Mouse (Mus musculus) adrenal gland, adult (tissue): ENCODE measurements around the gene Epha8.

Experiments used
- DNase-seq, 2 experiments: peaks; one replicate each; pipeline ENCODE4 v3.0.0; 2022 to 2023; ENCODE audit warnings: low spot score in 1 of 2; ENCODE audit not compliant: inconsistent age in 2 of 2

Gene Epha8

GRCm38 (mm10) chr4:136907809-136908208 lies 48.8 kb downstream of the Epha8 start:
- DNase-seq, result no peak

DNA sequence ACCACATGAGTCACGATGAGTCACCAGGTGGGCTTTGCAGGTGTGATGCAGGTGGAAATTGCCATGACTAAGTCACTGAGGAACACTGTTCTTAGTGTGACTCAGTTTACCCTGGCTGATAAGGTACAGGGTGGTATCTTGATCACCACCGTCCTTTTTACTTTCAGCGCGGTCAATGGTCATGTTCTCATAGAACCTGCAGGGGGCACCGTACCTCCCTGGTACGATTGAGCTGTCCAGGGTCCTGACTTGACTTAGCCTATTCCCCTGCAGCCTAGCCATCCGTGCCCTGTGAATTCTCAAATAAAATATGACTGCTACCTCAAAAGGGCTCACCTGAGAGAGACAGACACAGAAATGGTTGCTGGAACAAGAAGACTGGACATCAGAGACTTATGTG lies 49.6 kb downstream of the Epha8 start:
- DNase-seq, result peak; percentile 41 to 83

DNA sequence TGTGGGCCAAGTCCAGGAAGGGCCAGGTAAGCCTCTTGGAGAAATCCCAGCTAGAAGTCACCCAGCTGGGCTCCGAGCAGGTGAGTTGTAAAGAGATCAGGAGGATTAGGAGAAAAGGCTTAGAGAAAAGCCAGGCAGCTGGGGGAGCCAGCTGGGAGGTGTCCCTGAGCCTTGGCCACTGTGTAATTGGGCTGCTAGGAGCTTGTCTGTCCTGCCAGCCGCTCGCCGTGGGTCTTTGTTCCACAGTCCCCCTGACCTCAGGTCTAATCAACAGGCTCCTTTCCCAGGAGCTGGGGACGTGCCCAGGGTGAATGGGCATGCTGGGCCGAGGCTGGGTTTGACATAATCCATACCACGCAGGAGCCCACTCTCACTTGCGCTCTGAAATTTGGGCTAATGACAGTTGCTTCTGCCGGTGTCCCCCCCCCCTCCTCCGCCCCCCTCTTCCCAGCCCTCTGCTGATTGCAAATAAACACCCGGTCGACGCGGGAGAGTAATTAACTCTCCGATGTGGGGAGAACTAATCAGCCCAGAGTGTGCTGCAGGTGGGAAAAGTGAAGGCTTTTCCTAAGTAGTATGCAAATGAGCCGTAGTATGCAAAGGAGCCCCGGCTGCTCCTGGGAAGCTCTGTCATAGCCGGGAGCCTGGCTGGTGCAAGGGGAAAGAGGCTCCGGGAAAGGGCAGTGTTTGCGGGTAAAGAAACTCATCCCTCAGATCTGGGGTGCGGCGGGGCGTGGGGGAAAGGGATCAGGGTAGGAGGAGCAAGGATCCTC lies 51.7 kb downstream of the Epha8 start:
- DNase-seq, result no peak

DNA sequence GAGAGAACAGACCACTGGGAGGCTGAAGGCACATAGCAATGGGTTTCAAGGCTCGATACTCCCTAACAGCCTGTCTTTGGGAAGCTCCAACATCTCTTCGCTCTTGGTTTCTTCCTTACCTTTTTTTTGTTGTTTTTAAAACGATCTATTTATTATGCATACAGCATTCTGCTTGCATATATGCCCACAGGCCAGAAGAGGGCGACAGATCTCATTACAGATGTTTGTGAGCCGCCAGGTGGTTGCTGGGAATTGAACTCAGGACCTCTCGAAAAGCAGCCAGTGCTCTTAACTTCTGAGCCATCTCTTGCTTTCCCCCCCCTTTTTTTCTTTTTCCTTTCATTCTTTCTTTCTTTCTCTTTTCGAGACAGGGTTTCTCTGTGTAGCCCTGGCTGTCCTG lies 57.5 kb downstream of the Epha8 start:
- no peak for DNase-seq

DNA sequence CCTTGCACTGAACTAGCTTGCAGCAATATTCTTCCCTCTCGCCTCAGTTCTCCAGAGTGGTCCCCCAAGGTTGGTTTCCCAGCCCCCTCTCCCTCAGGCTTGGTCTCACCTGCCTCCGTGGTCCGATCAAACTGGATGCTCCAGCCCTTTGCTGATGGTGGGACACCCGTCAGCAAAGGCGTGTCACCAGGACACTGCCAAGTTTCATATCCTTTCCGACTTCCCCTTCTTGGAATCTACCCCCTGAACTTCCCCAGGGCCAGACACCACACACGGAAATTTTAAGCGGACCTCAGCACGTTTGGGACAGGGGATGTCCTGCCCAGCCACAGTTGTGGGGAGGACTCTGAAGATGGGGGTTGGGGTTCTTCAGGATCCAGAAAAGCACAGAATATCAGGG lies 58.0 kb downstream of the Epha8 start, which contains the start of gene C1qa:
TSS of gene C1qa (minus strand) at position 167 of the 400 bp plus-strand sequence.
- DNase-seq, result peak in 1 of 2 experiments; percentile 51

DNA sequence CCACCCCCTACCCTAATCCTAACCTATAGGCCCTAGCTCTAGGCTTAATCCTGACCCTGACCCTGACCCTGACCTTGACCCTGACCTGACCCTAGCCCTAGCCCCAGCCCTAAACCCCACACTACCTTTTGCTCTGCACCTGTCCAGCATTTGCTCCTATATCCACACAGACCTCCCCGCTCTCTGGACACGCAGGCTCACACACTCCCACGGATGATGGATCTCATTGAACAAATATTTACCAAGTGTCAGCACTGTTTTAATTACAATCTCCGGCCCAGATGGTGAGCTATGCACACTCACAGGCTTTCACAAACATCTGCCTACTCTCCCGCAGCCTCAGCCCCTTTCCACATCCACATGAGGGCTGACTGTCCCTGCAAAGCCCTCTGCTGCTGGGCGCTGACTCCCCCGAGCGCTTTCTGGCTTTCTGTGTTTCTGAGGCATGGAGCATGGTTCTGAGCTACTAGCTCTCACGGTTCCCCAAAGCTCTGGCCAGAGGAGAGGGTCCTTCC lies 58.5 kb downstream of the Epha8 start:
- DNase-seq, result no peak

GRCm38 (mm10) chr4:136896461-136896860 lies 60.2 kb downstream of the Epha8 start:
- DNase-seq, result peak in 1 of 2 experiments; percentile 25

DNA sequence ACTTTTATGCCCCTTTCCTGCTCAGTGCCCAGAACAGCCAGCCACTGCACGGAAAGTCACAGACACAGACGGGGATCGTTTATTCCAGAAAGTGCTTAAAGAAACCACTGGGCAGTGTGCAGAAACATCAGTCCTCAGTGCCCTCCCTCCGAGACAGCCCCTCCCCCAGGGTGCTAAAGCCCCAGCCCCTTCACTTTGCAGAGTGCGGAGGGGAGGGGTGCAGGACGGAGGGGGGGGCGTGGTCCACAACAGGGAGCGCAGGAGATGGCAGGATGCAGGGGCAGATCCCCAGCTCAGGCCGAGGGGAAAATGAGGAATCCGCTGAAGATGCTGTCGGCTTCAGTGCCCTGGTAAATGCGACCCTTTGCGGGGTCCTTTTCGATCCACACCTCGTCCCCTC lies 60.8 kb downstream of the Epha8 start:
- DNase-seq, result peak in 1 of 2 experiments; percentile 34

- no peak for DNase-seq
These were observed 61.8 kb downstream of the Epha8 start for GRCm38 (mm10) chr4:136894821-136895220.

DNA sequence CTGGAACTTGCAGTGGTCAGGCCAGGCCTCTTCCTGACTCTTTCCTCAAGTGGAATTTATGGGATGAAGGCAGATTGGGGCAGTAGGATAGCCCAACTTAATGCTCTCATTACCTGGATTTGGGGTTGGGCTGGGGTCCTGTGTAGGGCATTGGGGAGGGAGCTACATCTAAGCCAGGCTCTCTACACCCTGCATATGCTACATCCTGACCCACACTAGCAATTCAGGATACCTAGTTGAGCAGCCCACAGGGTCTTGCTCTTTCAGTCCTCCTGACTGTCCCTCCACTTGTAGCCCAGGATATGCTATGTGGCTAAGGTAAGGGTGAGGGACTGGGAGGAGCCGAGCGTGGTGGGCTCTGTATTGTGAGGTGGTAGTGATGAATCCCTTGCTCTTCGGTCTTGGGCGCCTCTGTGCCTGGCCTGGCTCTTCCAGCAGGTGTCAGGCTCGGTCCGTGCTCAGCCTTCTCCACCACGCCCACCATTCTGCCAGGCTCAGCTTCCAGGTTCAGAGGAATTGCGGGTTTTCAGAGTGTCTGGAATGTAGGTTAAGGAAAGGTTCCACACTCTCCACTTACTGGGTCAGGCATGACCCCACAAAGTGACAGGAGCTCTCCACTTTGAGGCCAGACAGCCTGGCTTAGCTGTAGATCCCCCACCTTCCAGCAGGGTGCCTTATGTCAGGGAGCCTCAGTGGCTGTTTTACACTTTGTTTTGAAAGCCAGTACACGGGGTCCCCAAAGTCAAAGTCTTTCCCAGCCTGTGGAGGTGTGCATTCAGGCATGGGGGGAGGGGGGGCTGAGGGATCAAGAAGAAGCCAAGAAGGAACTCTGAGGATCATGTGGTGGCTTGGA lies 62.7 kb downstream of the Epha8 start:
- peak in 1 of 2 experiments; percentile 65 for DNase-seq

GRCm38 (mm10) chr4:136892811-136893210 lies 63.8 kb downstream of the Epha8 start, which contains the start of gene C1qc:
C1qc (minus strand) TSS chr4:136893065.
- peak in 1 of 2 experiments; percentile 35 for DNase-seq

- no peak for DNase-seq
These were observed 64.2 kb downstream of the Epha8 start for GRCm38 (mm10) chr4:136892371-136892770.

GRCm38 (mm10) chr4:136891115-136891514 lies 65.5 kb downstream of the Epha8 start:
- no peak for DNase-seq

DNA sequence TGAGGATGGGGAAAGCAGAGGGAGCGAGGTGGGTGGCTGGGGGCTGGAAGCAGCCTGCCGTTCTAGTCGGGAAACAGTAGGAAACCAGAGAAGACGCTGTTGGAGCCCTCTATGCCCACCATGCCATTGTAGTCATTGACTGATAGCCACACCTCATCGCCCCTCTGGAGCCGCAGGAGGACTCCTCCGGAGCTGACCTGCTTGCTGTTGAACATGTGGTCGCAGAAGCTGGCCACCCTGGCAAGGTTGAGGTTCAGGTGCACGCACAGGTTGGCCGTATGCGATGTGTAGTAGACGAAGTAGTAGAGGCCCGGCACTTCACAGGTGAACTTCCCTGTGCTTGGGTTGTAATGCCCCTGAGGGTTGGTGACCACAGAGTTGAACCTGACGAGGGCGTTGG lies 66.6 kb downstream of the Epha8 start:
- DNase-seq, result no peak

DNA sequence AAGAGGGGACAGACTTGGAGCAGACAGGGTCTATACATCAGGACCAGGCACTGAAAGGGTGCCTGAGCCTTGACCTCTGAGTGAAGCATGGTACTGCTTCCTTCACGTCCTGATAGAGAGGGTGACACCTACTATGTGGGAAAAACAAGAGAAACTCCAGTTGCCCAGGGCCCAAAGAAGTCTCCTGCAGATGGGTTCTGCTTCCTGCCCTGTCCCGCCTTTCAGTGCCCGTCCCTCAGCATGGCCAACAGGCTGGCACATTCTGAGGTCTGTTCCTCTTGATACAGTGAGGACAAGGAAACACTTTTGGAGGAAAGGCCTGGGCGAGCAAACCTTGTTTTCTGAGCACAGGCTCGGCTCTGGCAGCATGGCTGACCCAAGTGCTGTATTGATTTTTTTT lies 68.9 kb downstream of the Epha8 start:
- no peak for DNase-seq

- DNase-seq, result no peak
These were observed 70.5 kb downstream of the Epha8 start, which contains the start of gene C1qb for GRCm38 (mm10) chr4:136886101-136886500. C1qb (minus strand) TSS chr4:136886187.
